Mouse (Mus musculus): ENCODE results near the gene Gm8138.
"Not testable (repeated sequence)": the region's sequence is repeated elsewhere in the genome, so short reads cannot be mapped to it uniquely, and the experiment has no call there.

Gm8138 gene

GRCm38 (mm10) chr14:43416250-43416649 is at the start of gene Gm8138:
Gm8138 (minus strand) TSS chr14:43416350.
- not testable (repeated sequence) for DNase-seq (ENCODE audit: low spot score)

DNA sequence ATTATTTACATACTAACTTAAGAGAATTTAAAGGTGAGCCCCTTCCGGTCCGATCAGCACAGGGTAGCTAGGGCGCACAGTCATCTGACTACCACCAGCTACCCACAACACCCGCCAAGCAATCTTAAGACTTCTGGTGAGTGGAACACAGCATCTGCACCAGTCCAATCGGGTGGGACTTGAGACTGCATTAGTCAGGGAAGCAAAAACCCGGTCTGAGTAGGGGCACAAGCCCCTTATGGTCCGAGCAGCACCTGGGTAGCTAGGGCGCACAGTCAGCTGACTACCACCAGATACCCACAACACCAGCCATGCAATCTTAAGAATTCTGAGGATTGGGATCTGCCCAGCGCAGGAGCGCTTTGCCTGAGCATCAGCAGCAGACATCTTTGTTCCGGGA is 54.4 kb downstream of the Gm8138 start:
- not testable (repeated sequence) for DNase-seq (ENCODE audit: low spot score)
